Mouse (Mus musculus) spleen, embryonic (tissue): ENCODE data around the gene Slc22a15.
"Not testable (repeated sequence)": the region's sequence is repeated elsewhere in the genome, so short reads cannot be mapped to it uniquely, and the experiment has no call there.

Source experiments
- CTCF ChIA-PET: fragments of 350-600 bp; sonication (Branson Sonifier 250); formaldehyde crosslinking; loops from one replicate; lab custom pipeline; 2022; lab: Charles Lee

Slc22a15 gene

DNA sequence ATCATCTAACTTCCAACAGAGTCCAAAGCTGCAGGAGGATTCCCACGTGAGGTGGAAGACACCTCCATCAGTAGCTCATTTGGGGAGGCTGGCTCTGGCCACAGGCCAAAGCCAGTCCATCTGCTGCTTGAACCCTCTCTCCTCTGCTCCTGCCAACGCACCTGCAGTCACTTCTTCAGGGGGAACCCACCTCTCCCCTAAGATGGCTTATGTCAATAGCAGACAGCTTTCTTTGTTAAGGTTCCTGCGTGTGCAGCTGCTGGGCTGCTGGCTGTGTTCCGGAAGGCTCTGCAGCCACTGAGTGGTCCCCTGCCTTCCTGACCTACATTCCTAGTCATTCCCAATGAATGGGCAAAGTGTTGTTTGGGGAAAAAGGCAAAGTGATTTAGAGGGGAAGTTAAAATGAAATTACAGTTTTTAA, 57.2 kb downstream of the Slc22a15 start:
- CTCF ChIA-PET: no interaction called here

DNA sequence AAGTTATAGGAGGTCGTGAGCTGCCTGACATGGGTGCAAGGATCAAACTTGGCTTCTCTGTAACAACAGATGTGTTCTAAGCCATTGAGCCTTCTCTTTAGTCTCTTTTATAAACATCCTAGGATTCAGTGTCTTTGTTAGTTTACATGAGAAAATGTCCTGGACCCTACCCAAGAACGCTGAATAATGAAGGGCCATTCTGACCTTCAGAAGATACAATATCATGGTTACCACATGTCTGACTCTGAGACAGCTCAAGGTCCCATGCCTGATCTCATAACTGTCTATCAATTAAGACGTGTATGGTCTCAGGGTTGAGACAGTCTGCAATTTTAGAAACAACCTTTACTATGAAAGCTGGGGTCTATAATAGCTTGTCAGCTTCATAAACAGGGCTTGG, 62.4 kb downstream of the Slc22a15 start:
- CTCF ChIA-PET: no interaction called here

DNA sequence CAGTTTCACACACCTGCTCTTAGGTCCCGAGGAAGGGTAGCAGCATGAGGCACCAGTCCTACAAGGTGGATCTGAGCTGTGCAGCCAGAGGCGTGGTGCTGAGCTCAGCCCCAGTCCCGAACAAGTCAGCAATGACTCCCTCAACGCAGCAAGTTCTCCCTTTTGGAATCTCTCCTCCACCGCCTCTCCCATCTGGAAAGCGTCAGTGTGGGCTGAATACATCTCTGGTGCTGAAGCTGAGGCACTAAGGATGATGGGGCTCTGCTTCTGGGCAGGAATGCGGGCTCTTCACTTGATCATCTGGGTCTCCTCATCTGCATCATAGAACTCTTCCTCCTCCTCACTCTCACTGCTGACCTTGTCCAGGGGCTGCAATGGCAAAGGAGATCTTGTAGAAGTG, 64.1 kb downstream of the Slc22a15 start:
- CTCF ChIA-PET: no interaction called here

DNA sequence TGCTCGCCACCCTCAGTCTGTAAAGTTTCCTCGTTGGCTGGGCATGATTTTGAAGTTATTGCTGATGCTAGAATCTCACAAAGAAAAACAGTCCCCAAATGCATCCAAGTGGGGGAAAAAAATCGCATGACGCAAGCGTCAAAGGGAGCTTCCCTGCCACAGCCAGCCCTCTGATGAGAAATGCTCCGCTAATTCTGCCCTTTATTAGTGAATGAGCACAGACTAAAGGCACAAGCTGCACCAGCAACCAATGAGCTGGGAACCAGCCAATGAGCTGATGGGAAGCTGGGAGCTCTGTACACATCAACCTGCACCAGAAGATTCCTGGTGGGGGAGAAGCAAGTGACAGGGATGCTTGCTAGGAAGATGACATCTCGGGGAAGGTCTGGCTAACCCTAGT, 64.5 kb downstream of the Slc22a15 start:
- CTCF ChIA-PET: no interaction called here

DNA sequence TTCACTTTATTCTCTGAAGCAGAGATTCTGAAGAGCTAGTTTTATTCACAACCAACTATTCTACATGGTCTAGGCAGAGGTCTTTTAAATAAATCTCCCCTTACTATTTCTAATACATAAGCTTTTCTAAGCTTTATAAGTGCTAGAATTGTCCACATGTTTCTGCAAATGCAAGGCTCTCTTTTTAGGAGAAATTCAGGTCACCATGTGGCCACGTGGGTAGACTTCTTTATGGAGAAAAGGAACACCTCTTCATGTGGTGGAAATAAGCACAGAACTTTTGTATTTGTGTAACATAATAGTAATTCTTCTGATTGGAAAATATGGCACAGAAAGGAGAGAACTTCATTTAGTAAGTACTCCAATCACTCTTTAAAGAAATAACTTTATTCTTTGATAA, 70.2 kb downstream of the Slc22a15 start:
- CTCF ChIA-PET: no interaction called here

DNA sequence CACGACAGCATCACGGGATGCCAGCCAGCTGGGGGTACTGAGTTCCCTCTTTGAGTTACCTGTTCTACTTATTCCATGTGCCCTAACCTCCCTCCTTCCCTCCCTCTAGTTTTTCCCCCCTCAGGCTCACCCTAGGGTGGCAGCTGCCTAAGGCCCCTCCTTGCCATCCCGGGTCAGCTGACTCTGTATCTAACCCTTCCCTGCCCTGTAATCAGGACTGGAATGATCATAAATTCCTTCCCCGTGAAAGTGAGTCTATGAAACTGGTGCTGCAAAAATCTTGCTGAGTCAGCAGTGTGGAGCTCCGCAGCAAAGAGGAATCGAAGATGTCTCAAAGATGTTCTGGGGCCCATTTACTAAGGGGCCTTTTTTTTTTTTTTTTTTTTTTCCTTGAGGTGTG, 72.9 kb downstream of the Slc22a15 start:
- CTCF ChIA-PET: interaction anchor here (0.6 kb wide), 1 partner anchor 253 kb away, joined by 3 read pairs; no protein-coding TSS in a partner anchor

DNA sequence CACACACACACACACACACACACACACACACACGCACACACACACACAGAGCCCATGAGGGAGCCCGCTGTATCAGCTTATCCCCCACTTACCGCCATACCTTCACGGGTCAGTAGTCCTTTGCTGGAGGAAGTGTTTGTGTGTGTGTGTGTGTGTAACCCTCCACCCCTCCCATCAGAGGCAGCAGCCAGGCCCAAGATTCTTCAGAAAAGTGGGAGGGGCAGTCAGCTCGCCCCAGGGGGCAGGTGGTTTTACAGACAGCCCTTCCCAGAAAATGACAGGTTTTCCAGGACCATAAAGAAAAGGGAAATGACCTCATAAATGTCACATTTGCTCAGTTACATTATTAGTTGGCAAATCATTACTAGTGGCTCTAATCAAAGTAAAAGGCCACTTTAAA, 75.4 kb downstream of the Slc22a15 start, which contains the start of gene Mab21l3:
Mab21l3 (minus strand) TSS at position 144 of the 400 bp plus-strand sequence.
- CTCF ChIA-PET: interaction anchor here (0.6 kb wide), 1 partner anchor 955 kb away, joined by 4 read pairs; no protein-coding TSS in a partner anchor

DNA sequence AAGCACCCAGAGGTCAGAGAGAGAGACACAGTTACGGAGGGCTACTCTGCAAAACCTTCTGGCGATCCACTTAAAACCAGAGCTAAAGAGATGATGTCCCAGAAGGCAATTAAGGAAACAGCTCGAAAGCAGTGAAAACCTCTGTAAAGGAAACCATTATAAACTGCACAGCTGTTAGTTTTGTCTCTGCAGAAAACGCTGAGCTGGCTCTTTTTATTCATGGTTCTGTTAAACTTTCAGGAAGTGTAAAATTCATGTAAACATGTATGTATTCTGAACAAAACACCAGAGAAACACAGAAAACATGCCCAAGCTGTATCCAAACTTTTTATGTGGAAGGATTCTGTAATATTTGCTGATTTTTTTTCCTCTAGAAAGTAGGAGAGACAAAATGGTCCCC, 78.2 kb downstream of the Slc22a15 start:
- CTCF ChIA-PET: no interaction called here

DNA sequence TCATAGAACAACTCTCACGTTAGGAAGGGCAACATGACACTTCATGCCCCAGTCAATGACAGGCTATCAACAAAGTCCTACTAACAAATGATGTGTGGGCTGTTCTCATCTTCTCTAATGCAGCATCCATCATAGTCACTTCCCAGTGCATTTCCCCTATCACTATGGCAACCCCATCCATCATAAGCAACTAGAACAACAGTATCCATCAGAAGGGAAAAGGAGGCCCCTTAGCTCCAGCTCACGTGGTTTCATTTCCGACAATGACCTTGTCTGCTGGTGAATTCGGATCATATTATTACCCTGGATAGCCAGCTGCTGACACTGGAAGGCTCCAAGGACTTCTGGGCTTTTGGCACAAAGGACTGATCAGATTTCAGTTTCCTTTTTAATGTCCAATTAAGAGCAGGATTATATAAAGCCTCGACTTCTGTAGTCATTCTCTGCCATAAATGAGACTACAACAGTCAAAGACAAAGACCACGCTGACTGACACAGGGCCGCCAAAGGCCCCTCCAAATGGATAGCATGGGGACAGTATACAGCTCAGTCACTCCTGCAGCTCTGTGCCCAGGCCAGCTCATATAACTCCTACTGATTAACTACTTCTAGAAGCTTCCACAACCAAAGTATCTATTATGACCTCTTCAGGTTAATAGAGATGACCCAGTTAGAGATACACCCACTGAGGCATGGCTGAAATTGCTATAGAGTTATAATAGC, 81.7 kb downstream of the Slc22a15 start:
- CTCF ChIA-PET: no interaction called here

DNA sequence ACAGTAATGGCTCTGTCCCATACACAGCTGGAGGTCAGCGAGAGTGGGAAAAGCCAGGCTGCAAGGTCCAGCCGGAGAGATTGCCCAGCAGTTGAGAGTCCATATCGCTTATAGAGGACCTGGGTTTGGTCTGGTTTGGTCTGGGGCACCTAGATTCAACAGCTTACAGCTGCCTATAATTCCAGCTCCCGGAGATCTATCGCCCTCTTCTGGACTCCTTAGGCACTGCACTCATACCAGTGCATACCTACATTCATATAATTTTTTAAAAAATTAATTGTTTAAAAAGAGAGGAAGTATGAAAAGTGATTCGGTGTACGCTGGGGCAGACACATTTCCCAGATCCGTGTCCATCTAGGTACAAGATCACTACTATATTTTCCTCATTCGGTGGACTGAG, 84.9 kb downstream of the Slc22a15 start:
- CTCF ChIA-PET: no interaction called here

DNA sequence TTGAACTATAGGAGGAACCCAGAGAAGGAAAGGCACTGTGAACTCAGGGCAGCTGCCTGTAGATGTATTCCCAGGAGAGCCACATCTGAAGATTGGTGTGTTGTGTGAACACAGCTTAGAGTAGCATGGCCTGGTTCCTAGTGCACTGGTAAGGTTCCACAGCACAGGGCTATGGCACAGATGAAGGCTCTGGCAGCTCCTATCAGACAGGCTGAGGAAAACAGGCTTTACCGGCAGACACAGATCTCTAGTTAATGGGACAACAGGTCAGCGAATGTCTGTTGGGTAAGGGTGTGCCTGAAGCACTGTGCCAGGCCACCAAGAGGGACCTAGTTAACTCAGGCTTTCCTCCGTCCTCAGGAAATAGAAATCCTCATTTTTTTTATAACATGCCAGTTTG, 87.3 kb downstream of the Slc22a15 start:
- CTCF ChIA-PET: no interaction called here

DNA sequence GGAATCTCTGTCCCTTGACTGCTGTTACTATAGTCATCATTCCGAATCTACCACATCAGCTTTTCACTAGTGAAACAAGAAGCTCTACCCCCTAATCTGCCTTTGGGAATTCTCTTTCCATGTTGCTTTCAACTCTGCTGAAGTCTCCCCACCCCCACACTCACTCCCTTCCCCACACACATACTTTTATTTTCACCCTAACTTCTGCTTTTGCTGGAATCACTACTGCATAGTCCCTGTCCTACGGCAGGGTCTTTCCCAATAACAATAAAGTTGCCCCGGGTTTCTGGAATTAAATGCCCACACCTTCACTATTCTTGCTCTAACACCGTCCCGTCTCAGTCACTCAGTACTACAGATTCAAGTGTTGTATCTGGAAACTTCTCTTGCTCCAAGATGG, 87.7 kb downstream of the Slc22a15 start:
- CTCF ChIA-PET: no interaction called here

DNA sequence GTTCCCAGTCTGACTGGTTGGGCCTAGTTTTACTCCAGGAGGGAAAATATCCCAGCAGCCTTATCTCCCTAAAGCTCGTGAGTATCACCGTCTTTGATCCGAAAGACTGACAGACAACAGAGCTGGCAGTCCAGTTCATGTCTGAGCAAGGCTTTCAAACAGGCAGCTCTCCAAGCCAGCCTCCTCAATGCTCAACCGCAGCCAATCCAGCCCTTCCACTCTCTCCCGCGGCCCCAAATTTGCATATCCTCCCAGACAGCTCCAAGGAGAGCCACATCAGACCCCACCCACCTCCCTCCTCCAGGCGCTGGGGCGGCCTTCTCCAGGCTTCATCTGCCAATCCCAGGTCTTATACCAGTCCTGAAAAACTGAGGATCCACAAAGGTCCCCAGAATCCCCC, 88.2 kb downstream of the Slc22a15 start:
- CTCF ChIA-PET: no interaction called here

DNA sequence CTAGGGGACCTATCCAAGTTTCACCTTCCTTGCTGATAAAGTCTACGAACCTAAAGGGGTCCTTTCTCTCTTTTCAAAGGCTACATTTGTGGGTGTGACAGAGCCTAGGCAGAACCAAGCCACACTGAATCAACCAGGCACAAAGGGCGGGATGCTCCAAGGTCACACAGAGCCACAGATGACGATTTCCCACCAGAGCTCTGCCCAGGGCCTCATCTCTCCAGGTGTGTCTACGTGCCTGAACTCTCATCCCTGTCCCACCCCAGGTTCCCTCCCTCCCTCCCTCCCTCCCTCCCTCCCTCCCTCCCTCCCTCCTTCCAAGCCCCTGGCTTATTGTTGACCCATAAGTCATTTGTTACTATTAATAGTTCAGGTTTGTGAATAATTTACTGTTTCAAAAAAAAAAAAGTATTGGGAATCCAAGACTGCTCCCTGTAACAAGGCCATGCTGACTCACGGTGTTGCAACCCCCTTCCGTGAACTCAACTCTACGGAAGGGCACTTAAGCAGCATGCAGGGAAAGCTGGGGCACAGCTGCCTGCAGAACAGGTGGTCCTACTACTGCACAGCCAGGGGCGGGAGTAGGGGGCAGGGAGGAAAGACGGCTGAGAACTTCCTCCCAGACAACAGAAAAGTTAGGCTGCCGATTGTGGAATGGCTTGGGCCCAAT, 92.9 kb downstream of the Slc22a15 start:
- CTCF ChIA-PET: no interaction called here

DNA sequence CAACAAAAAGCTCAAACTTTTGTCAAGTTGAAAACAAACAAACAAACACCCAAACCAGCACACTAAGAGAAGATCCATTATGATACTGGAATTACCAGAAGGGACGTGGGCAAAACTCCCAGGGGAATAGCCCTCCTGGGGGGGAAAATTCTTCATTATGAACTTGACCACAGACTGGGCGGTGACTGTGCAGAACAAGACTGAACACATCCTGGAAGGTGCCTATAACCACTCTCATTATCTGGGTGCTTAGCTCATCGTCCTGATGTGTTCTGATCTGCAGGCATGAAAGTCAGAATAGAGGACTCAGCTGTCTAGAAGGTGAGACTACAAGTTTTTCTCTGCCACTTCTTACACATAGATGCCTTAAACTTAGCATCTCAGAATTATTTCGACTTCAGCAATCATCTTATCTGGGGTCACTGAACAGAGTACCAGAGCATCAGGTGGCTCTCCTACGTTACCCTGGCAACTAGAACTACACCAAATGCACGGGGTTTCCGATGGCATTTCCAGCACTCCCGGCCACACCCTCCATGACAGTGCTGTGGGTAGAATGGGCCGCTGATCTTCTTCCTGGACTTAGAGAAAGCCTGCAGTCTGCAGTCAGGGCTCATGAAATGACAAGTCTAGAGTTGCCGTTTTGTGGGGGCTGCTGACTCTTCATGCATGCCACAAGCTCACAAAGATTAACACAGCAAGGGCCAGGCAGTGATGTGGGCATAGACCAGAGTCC, 94.2 kb downstream of the Slc22a15 start:
- CTCF ChIA-PET: no interaction called here

DNA sequence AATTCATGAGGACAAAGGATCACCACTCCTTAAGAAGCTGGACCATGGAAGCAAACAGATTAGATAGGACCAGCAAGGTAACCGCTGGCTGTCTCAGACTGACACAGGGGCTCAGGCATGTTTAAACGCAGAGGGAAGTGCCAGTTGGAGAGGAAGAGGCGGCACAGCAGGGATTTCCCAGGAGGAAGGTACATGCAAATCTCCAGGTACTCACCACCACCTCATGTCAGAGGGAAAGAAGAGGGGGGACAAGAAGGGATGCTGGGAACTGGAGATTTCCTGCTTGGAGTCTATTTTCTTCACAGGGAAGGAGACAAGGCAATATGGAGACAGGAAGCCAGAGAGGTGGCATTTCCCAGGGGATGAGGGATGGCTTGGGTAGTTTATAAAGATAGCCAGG, 95.7 kb downstream of the Slc22a15 start:
- CTCF ChIA-PET: no interaction called here

DNA sequence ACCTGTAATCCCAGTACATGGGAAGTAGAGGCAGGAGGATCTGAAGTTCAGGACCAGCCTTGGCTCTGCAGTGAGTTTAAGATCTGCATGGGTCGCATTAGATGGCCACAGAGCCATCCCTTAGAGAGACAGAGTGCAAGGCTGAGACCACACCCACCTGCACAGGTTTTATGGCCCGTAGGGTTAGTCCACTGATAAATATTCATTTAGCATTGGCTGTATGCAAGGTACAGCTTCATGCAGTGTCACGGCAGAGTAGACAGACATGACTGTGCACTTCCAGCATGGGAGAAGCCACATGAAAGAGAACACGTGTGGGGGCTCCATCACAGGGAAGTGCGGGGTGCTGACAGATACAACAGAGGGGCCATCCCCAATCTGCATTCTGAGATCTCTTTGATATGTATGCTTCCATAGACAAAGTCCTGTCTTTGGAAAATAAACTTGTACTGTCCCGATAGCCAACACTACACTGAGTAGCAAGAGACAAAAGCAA, 97.0 kb downstream of the Slc22a15 start:
- CTCF ChIA-PET: no interaction called here

DNA sequence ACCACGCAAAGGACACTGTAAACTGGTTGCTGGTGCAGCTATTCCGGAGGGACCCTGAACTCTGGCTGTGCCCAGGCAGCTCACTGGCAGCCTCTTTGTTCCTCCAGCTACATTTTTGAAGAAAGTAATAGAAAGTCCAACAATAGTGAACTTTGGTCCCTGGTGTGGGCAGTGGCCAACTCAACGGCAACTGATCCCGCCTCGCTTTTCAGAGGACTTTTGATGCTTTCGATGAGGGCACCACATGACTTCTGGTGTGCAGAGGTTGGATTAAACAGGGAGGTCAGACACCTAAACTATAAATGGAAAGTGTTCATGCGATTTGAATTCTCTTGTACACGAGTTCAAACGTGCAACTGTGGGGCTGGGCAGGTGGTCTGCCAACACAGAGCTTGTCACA, 99.9 kb downstream of the Slc22a15 start:
- CTCF ChIA-PET: no interaction called here

DNA sequence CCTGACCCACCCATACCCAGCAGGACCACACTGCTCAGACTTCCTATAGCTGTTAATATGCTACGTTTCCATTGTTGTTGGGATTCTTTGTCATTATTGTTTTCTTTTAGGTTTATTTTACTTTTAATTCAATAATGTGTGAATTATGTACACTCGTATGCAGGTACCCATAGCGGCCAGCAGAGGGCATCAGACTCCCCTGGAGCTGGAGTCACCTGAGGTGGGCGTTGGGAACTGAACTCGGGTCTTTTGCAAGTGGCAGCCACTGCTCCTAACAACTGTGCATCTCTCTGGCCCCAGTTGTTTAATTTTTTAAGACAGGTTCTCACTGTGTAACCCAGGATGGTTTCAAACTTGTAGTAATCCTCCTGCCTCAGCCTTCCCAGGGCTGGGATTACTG, 102.2 kb downstream of the Slc22a15 start:
- CTCF ChIA-PET: interaction anchor here (0.9 kb wide), 1 partner anchor 448 kb away, joined by 4 read pairs; no protein-coding TSS in a partner anchor

DNA sequence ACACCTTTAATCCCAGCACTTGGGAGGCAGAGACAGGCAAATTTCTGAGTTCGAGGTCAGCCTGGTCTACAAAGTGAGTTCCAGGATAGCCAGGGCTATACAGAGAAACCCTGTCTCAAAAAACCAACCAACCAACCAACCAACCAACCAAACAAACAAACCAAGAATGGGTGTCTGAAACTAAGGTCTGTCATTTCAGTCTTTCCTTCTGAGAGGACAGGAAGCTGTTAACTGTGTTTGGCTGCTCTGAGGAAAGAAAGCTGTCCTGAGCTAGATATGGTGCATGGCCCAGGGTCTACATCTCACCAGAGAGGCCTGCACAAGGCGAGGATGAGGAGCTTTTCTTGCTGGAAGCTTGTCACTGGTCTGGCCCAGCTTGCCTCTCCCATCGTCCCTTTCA, 103.5 kb downstream of the Slc22a15 start:
- CTCF ChIA-PET: not testable (repeated sequence)

DNA sequence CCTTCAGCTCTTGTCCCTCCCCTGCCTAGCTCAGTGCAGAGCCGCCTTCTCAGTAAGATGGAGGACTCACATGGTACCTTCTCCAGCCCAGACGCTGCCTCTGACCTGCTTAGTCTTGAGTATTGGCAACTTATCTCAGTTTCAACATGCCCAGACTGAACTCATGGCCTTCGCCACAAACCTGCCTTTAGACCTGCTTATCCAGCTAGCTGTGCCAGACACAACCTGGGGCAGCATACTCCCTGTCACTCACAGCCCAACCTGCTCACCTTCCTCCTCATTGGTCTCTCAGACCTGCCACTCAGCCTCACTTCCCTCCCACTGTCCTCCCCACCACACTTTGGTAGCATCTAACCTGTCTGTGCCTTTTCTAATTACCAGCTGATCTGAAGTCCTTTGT, 108.2 kb downstream of the Slc22a15 start:
- CTCF ChIA-PET: no interaction called here

DNA sequence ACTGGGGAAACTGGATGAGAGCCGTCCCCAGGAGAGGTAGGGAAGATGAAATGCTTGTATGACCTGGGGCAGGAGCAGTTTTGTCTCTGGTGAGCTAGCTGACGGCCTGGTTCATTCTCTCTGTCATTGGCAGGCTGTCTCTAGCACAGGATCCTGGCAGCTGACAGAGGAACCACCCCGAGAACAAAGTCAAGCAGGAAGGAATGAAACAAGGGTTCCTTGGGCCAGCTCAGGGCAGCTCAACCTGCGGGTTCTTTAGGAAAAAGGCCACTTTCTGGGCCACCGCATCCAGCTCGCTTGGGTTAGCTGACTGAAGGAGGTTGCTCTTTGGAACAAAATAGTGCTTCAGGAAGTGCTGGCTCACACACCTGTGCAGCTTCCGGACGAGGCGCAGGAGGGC, 109.5 kb downstream of the Slc22a15 start:
- CTCF ChIA-PET: no interaction called here
